Mouse (Mus musculus) embryonic fibroblast, embryonic 13.5 days (primary cell): ENCODE results near the gene Zbtb33. TPM values are rescaled to one million over a fixed set of nuclear protein-coding genes. Genes with fewer than 3 reads are reported as not detected.

Source experiments
- H3K27ac ChIP-seq: 2 replicates; pipeline ENCODE4 v1.5.1; 2012; ENCODE audit warnings: low read length, control low read depth, inconsistent platforms; ENCODE audit not compliant: insufficient read depth
- H3K4me1 ChIP-seq: 2 replicates; pipeline ENCODE4 v1.6.1; 2011; ENCODE audit warnings: low read length; ENCODE audit not compliant: control insufficient read depth, insufficient read depth
- H3K4me3 ChIP-seq: 2 replicates; pipeline ENCODE4 v1.5.1; 2011; ENCODE audit warnings: mild to moderate bottlenecking, control low read depth, low read length; ENCODE audit not compliant: insufficient read depth
- CTCF ChIP-seq: IDR thresholded peaks from 2 replicates; pipeline ENCODE4 v1.5.1; 2011; ENCODE audit warnings: mild to moderate bottlenecking, control low read depth, low read length, moderate library complexity, borderline replicate concordance; ENCODE audit not compliant: insufficient read depth
- POLR2A ChIP-seq: IDR thresholded peaks from 2 replicates; pipeline ENCODE4 v1.6.1; 2011; ENCODE audit warnings: low read depth, mild to moderate bottlenecking, control low read depth, low read length, moderate library complexity
- polyA plus RNA-seq: library from polyadenylated mRNA; stranded (reverse); fragments of >200 nt; gene quantifications from 2 replicates; pipeline ENCODE4 v1.2.4, GENCODE M21; 2011; ENCODE audit warnings: low read depth; ENCODE audit not compliant: missing spikeins, insufficient read length

The Zbtb33 gene
- polyA plus RNA-seq, 1 experiment, result 28.4 TPM

DNA sequence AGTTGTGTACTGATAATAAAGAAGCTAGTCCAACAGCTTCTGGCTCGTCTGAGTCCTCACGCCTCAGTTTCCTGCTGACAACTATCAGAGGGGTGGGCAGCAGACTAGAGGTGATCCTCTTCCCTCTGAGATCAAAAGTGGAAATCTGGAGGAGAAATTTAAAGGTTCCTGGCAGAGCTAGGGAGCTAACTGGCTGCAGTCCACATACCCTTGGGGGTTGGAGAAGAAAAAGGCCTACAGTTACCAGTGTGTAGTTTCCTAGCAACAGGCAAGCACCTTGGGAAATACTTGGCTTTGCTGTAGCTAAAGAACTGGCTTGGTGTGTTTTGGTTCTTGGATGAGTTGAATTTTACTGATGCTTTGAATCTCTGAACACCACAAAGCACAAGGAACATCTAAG is 12.2 kb downstream of the Zbtb33 start:
- Histone ChIP-seq H3K27ac (no peak overlapping the region), H3K4me1 (no peaks in the 10 kb centered on the region), H3K4me3 (no peak overlapping the region)
- TF ChIP-seq POLR2A, result no peak
- no peak for TF ChIP-seq CTCF

GRCm38 (mm10) chrX:38207392-38207791 is 17.8 kb downstream of the Zbtb33 start:
- H3K4me3 ChIP-seq, result no peak overlapping the region
- H3K4me1 ChIP-seq, result no peaks in the 10 kb centered on the region
- H3K27ac ChIP-seq, result no peak overlapping the region
- TF ChIP-seq CTCF (no peak), POLR2A (no peak)

DNA sequence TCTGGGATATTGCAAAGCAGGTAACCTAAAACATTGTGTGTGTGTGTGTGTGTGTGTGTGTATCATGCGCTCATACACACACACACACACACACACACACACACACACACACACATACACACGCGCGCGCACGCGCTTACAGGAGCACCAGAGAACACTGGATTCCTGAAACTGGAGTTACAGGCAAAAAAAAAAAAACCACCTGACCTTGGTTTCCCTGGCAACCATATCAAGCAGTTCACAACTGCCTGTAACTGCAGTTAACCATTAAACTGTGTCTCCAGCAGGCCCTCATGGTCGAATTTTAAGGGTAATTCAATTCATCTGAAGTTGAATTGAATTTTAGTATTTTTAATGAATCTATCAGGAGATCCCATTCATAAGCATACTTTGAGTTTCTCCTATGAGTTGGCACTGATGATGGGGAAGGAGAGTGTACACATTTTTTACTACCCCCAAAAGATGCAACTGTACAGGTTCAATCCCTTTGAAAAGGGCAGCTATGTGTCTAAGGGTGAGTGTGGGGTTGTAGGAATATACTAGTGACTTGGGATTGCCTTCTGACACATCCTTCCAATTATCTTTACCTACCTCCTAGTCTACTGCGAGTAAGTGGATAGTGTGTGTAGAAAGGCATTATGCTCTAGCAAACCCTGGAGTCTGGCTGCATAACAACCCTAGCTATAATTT is 27.5 kb downstream of the Zbtb33 start:
- TF ChIP-seq CTCF (no peak), POLR2A (no peak)
- Histone ChIP-seq H3K27ac (no peak overlapping the region), H3K4me3 (no peak overlapping the region), H3K4me1 (no peaks in the 10 kb centered on the region)

DNA sequence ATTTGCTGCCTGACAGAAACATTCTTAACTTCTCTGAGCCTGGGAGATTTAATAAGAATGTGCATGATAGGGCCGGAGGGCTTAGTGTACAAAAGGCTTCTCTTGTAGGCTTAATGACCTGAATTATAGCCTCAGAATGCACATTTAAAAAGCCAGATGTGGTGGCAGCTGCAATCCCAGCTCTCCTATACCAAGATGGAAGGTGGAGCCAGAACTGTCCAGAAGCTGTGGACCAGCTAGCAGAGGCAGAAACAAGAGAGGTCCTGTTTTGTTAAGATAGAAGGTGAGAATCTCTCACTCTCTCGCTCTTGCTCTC is 28.0 kb downstream of the Zbtb33 start:
- TF ChIP-seq CTCF, result no peak
- no peak for TF ChIP-seq POLR2A
- H3K4me3 ChIP-seq, result no peak overlapping the region
- no peaks in the 10 kb centered on the region for H3K4me1 ChIP-seq
- no peak overlapping the region for H3K27ac ChIP-seq

- no peaks in the 10 kb centered on the region for H3K4me1 ChIP-seq
- H3K4me3 ChIP-seq, result no peak overlapping the region
- TF ChIP-seq CTCF (no peak), POLR2A (no peak)
- H3K27ac ChIP-seq, result no peak overlapping the region
Observed at GRCm38 (mm10) chrX:38222757-38223156, 33.2 kb downstream of the Zbtb33 start.

GRCm38 (mm10) chrX:38229888-38230287 is 40.3 kb downstream of the Zbtb33 start:
- Histone ChIP-seq H3K27ac (no peak overlapping the region), H3K4me3 (no peak overlapping the region), H3K4me1 (no peaks in the 10 kb centered on the region)
- TF ChIP-seq CTCF, result no peak
- TF ChIP-seq POLR2A, result no peak

- TF ChIP-seq CTCF (no peak), POLR2A (no peak)
- no peak overlapping the region for H3K27ac ChIP-seq
- no peak overlapping the region for H3K4me3 ChIP-seq
- H3K4me1 ChIP-seq, result no peaks in the 10 kb centered on the region
Observed at GRCm38 (mm10) chrX:38237731-38238130, 48.1 kb downstream of the Zbtb33 start.

Other genes with a start within 250 kb of the Zbtb33 start
- not detected in 2 replicates for gene Btg1-ps1, start 171.0 kb upstream of the Zbtb33 start, polyA plus RNA-seq
- not detected in 2 replicates for gene Btg1-ps2, start 146.7 kb upstream of the Zbtb33 start, polyA plus RNA-seq
- gene Rhox10, start 123.3 kb upstream of the Zbtb33 start, polyA plus RNA-seq, result not detected in 2 replicates
- not detected in 2 replicates for gene Rhox11, start 104.7 kb upstream of the Zbtb33 start, polyA plus RNA-seq
- gene Rhox12, start 78.9 kb upstream of the Zbtb33 start, polyA plus RNA-seq, result not detected in 2 replicates
- gene Rhox13, start 68.6 kb upstream of the Zbtb33 start, polyA plus RNA-seq, result not detected in 2 replicates
- gene Tmem255a, start 62.6 kb downstream of the Zbtb33 start, polyA plus RNA-seq, result 0.30 TPM in 1 of 2 replicates, not detected in the other
- gene Atp1b4, start 126.4 kb downstream of the Zbtb33 start, polyA plus RNA-seq, result not detected in 2 replicates